Mouse (Mus musculus) lung, adult 2 months (tissue): ENCODE data around the gene Pla2g2f. TPM values are rescaled to one million over a fixed set of nuclear protein-coding genes. Genes with fewer than 3 reads are reported as not detected.

ENCODE experiments used
- DNase-seq: peaks from one replicate; pipeline ENCODE4 v3.0.0; 2022
- H3K4me1 ChIP-seq: fragments of 200-500 bp; 2 replicates; pipeline ENCODE4 v1.6.1; 2011; ENCODE audit warnings: low read length; ENCODE audit not compliant: control insufficient read depth, insufficient read depth
- H3K4me3 ChIP-seq: fragments of 200-500 bp; replicated peaks from 2 replicates; pipeline ENCODE3; 2011; ENCODE audit warnings: low read depth, mild to moderate bottlenecking, control low read depth, low read length; ENCODE audit errors: extremely low read depth
- CTCF ChIP-seq: fragments of 200-500 bp; IDR thresholded peaks from 2 replicates; pipeline ENCODE4 v1.5.1; 2011; ENCODE audit warnings: mild to moderate bottlenecking, low read length, control low read depth; ENCODE audit not compliant: insufficient read depth
- POLR2A ChIP-seq: fragments of 200-500 bp; IDR thresholded peaks from 2 replicates; pipeline ENCODE4 v1.6.1; 2011; ENCODE audit warnings: low read depth, mild to moderate bottlenecking, control low read depth, low read length, borderline replicate concordance; ENCODE audit errors: extremely low read depth
- WGBS: fragments of 180-500 bp; shearing (Covaris S2); methylation state at CpG from one replicate; pipeline ENCODE4 v1.1.7; 2018; 5-methylcytosine and 5-hydroxymethylcytosine counted together
- polyA plus RNA-seq: library from polyadenylated mRNA; depleted of rRNA; stranded (reverse); fragments of >200 nt; gene quantifications from 2 replicates; pipeline ENCODE4 v1.2.3, GENCODE M21; 2012

Gene Pla2g2f
- polyA plus RNA-seq, 1 experiment, result 5.2 TPM

- no peak for DNase-seq
Measured at GRCm38 (mm10) chr4:138723493-138724281, 33.7 kb downstream of the Pla2g2f start.

DNA sequence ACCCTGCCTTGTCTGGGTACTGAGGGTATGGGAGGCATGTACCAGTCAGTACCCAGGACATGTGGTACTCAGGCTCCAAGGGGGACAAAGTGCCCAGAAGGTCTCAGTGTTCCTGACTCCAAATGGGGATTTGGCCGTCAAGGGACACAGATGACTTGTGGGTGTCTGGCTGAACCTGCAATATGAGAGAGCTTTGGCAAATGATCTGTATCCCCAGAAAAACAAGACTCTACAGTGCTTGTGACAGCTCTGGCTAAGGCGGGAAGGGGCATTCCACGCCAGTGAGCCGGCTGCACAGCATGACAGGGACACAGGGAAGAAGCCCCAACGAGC, 38.2 kb downstream of the Pla2g2f start:
- H3K4me1 ChIP-seq, result no peaks in the 10 kb centered on the region
- no peak overlapping the region for H3K4me3 ChIP-seq
- WGBS, result 83% methylated on average over 5 of the region's 5 CpGs
- TF ChIP-seq CTCF (no peak), POLR2A (no peak)
- no peak for DNase-seq

More at GRCm38 (mm10) chr4:138723493-138724281, 33.7 kb downstream of the Pla2g2f start:
- H3K4me1 ChIP-seq, result peaks cover 7% of the 10 kb centered on the region
- TF ChIP-seq POLR2A (no peak), CTCF (no peak)
- 17% methylated on average over 15 of the region's 15 CpGs for WGBS
- H3K4me3 ChIP-seq, result no peak overlapping the region

DNA sequence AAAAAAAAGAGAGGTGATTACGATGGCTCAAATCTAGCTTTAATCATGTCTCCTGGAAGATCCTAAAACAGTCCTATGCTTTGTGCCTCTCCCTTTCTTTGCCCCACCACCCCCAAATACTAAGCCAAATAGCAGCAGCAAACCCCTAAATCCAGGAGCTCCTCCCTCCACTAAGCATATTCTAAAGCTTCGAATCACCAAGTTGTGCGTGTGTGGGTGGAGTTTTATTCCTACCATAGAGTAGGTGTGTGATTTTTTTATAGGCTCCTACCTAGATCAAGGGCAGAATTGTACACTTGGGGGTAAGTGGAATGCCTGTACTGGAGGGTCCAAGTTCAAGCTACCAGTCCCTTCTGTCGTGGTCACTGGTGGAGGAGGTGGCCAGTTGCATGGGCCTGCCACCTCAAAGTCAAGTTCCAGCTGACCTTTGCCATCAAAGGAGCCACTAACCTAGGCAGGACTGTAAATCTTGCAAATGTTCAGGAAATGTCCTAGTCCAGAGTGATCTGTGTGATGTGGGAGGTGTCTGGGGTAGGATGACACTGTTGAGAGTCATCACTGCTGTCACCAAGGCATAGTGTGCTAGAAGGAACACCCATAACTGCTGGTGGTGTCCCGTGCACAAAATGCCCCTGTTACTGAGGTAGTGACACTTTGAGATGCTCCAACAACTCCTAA, 38.7 kb downstream of the Pla2g2f start:
- WGBS, result 76% methylated on average over 5 of the region's 5 CpGs
- no peak for DNase-seq
- no peaks in the 10 kb centered on the region for H3K4me1 ChIP-seq
- no peak overlapping the region for H3K4me3 ChIP-seq
- no peak for TF ChIP-seq POLR2A
- TF ChIP-seq CTCF, result no peak

DNA sequence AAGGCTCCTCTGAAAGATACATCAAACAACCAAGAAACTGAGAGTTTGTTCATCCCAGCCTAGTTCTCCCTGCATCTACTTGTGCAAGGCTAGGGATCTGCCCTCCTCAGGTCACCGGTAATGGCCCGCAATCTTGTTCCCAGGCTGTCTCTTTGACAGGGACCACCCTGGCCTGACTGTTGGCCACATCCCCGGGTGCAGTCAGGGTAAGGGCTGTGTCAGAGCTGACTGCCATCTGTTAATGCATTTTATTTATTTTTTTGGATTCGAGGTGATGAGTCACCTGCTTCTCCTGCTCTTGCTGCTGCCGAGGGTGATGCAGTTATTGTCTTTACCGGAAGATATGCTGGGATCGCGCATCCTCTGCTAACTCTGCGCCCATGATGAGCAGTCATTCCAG, 40.7 kb downstream of the Pla2g2f start:
- WGBS, result 75% methylated on average over 9 of the region's 9 CpGs
- Histone ChIP-seq H3K4me3 (no peak overlapping the region), H3K4me1 (no peaks in the 10 kb centered on the region)
- no peak for DNase-seq
- TF ChIP-seq POLR2A (no peak), CTCF (no peak)

- Histone ChIP-seq H3K4me1 (no peaks in the 10 kb centered on the region), H3K4me3 (no peak overlapping the region)
- 71% methylated on average over 1 of the region's 1 CpGs for WGBS
- TF ChIP-seq POLR2A (no peak), CTCF (no peak)
- no peak for DNase-seq
Measured at GRCm38 (mm10) chr4:138714186-138714585, 43.2 kb downstream of the Pla2g2f start.

DNA sequence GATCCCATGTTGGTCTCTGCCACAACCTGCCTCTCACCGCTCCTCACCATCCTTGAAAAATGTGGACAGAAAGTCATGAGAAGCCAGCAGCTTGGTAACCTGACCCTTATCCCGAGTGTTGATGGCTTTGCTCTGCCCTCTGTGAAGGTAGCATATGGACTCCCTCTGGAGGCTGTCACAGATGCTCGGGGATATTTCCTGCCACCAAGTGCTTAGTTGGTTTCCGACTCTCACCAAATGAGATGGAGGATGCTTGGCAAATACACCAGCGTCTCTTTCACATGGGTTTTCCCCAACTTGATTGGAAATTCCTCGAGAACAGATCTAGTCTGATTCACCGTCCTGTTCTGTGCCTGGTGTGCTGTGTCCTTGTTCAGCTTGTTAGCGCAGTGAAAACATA, 44.8 kb downstream of the Pla2g2f start:
- TF ChIP-seq CTCF, result no peak
- TF ChIP-seq POLR2A, result no peak
- Histone ChIP-seq H3K4me1 (no peaks in the 10 kb centered on the region), H3K4me3 (no peak overlapping the region)
- 67% methylated on average over 8 of the region's 8 CpGs for WGBS
- DNase-seq, result no peak

DNA sequence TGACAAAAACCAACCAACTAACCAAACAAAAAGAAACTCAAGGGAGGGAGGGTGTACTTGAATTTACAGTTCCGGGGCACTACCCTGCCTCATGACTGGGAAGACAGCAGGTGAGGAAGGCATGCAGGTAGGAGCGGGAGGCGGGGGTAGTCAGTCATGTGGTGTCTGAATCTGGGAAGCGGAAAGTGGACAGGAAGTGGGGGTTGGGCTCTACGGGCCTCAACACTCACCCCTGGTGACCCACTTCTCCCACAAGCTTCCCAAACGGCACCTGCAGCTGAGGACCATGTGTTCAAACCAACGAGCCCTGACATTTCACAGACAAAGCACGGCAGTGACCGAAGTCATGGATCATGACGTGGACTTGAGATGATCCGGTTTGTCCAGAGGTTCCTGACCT, 45.3 kb downstream of the Pla2g2f start:
- Histone ChIP-seq H3K4me1 (no peaks in the 10 kb centered on the region), H3K4me3 (no peak overlapping the region)
- DNase-seq, result no peak
- TF ChIP-seq CTCF, result no peak
- TF ChIP-seq POLR2A, result no peak
- 69% methylated on average over 11 of the region's 11 CpGs for WGBS

DNA sequence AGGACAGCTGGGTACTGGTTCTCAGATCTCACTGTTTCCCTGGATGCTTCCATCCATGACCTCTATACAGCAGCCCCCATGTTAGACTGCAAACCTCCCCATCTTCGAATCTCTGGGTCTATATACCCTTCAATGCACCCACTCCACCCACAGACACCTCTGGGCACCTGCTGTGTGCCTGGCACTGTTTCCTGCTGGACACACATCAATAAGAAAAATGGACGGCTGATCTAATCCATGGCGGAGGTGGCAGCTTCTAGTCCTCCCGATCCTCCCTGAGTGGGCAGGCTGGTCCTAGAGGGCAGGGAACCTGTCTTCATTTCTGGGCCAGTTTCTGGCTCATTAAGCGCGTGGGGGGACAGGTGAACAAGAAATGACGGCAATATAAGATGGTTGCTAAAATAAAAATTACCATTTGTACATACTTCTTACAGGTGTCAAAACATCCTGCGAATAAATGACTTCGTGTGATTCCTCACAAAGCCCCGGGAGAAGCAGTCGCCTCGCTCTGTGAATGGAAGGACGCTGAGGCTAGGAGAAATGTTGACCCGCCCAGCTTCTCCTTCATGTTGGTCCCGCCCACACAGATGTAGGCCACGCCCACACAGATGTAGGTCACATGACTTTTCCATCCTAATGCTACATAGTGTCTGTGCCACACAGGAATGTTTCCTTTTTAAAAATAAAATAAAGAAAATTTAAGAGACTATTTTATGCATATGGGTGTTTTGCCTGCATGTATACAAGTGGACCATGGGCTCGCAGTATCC, 46.2 kb downstream of the Pla2g2f start:
- TF ChIP-seq CTCF, result no peak
- TF ChIP-seq POLR2A, result no peak
- H3K4me1 ChIP-seq, result no peaks in the 10 kb centered on the region
- no peak for DNase-seq
- no peak overlapping the region for H3K4me3 ChIP-seq
- 58% methylated on average over 17 of the region's 17 CpGs for WGBS

DNA sequence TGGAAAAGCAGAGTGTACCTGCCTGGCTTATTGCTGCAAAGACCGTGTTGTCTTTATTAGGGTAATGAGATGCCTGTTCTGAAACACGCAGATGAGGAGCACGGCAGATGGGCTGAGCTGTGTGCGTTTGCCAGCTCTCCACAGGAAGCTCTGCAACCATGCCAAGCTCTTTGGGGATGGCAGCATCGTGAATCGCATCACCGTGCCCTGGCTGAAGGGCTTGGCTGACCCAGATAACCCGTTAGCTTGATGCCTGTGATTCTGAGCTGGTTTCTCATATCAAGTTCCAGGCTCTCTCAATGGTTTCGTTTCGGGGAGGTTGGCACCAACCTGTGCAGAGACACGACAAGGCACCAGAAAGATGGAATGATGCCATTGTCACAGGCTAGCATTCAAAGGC, 46.8 kb downstream of the Pla2g2f start:
- Histone ChIP-seq H3K4me1 (no peaks in the 10 kb centered on the region), H3K4me3 (no peak overlapping the region)
- no peak for DNase-seq
- TF ChIP-seq CTCF (no peak), POLR2A (no peak)
- WGBS, result 78% methylated on average over 11 of the region's 11 CpGs

DNA sequence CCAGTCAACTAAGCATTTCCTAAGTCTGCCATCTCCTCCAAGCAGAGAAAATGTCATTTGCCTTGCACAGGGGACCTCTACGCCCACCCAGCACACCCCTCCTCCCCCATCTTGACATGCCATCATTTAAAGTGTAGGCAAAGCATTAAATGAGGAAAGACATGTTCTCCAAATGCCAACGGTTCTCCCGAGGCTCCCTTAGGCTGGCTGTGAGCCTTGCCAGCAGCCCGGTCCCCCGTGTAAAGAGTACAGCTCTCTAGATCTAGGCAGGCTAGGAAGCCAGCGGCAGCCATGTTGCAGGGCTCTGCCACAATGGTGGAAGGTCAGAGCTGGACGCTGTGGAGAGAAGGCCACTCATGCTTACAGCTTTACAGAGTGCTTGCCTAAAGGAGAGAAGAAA, 47.5 kb downstream of the Pla2g2f start:
- TF ChIP-seq CTCF, result no peak
- no peak for TF ChIP-seq POLR2A
- DNase-seq, result no peak
- Histone ChIP-seq H3K4me3 (no peak overlapping the region), H3K4me1 (no peaks in the 10 kb centered on the region)
- WGBS, result 67% methylated on average over 7 of the region's 7 CpGs
